Mouse (Mus musculus): ENCODE measurements around the gene Gm4981. TPM values are rescaled to one million over a fixed set of nuclear protein-coding genes. Genes with fewer than 3 reads are reported as not detected.
"Not testable (repeated sequence)": the region's sequence is repeated elsewhere in the genome, so short reads cannot be mapped to it uniquely, and the experiment has no call there.

Gene Gm4981
- polyA plus RNA-seq, 1 experiment, result not detected

DNA sequence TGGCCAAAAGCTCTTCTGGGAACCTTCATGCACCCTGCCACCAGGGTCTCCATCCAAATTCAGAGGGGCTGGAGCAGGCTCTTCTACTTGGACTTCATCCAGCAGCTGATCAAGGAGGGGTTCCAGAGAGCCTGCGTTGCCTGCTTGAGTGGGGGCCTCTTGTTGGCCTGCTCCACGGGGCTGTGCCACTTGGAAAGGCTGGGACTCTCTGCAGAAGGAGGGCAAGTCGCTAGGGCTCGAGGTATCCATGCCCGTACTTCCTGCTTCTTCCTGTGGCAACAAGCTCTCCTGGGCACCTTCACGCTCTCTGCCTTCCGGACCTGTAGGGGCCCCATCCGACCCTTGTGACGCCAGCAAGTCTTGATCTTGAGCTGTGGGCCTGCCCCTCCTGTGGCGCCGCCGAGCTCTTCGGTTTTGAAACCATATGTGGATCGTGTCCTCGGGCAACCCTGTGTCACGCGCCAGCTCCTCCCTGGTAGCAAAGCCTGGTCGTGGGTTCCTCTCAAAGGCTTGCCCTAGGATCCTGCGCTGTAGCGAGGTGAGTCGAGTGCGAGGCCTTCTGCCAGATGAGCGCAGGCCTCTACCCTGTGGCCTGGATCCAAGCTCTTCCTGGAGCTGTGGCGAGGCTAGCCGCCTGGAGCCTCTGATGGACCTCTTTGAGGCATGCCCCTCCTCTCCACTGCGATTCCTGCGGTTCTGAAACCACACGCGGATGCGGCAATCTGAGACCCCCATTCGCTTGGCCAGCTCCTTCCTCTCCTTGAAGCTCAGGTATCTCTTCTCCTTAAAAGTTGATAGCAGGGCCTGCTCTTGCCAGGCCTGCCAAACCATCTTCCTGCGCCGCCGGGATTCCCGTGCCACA, 4.5 kb downstream of the Gm4981 start:
- TF ChIP-seq CTCF (IDR thresholded peaks at IDR 0.05; ENCODE audit: insufficient read depth, low read depth, low read length) (peak; percentile 40; the same call in 1 of the 2 replicates), POLR2A (IDR thresholded peaks at IDR 0.05; ENCODE audit: insufficient read depth, low read depth, low read length) (peak; percentile 26; the same call in 1 of the 2 replicates)
- H3K27ac ChIP-seq (ENCODE audit: insufficient read depth, low read depth, low read length); H3K4me1 ChIP-seq (ENCODE audit: control insufficient read depth, insufficient read depth, low read length); H3K4me3 ChIP-seq (ENCODE audit: insufficient read depth, low read depth, low read length): not testable (repeated sequence)
- WGBS, result 89% methylated on average over 35 of the region's 35 CpGs

DNA sequence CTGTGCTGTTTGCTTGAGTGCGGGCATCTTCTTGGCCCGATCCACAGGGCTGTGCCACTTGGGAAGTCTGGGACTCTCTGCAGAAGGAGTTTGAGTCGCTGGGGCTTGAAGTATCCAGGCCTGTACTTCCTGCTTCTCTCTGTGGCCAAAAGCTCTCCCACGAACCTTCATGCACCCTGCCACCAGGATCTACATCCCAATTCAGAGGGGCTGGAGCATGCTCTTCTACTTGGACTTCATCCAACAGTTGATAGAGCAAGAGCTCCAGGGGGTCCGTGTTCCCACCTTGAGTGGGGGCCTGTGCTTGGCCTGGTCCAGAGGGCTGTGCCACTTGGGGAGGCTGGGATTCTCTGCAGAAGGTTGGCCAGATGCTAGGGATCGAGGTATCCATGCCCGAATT, 5.4 kb downstream of the Gm4981 start:
- not testable (repeated sequence) for H3K27ac ChIP-seq (ENCODE audit: insufficient read depth, low read depth, low read length); H3K4me3 ChIP-seq (ENCODE audit: insufficient read depth, low read depth, low read length); H3K4me1 ChIP-seq (ENCODE audit: control insufficient read depth, insufficient read depth, low read length)
- WGBS, result 83% methylated on average over 5 of the region's 7 CpGs

DNA sequence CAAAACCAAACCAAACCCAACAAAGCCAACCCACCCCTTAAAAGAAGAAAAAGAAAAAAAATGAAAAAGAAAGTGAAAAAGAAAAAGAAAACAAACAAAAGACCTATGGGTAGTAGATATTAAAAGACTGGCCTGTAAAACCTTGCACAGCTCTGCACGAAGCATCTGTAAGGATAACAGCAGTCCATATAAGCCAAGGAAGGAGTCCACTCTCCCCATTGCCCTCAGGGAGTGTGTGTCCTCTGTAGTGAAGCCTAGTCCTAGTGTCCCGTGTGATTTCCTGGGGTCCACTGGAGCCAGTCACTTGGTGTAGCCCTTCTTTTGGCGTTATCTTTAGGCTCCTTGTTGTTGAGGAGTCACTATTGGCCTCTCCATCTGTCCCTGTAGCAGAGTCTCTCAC, 6.5 kb downstream of the Gm4981 start:
- H3K4me1 ChIP-seq (ENCODE audit: control insufficient read depth, insufficient read depth, low read length); H3K27ac ChIP-seq (ENCODE audit: insufficient read depth, low read depth, low read length); H3K4me3 ChIP-seq (ENCODE audit: insufficient read depth, low read depth, low read length): not testable (repeated sequence)
- WGBS, result 62% methylated on average over 3 of the region's 3 CpGs

DNA sequence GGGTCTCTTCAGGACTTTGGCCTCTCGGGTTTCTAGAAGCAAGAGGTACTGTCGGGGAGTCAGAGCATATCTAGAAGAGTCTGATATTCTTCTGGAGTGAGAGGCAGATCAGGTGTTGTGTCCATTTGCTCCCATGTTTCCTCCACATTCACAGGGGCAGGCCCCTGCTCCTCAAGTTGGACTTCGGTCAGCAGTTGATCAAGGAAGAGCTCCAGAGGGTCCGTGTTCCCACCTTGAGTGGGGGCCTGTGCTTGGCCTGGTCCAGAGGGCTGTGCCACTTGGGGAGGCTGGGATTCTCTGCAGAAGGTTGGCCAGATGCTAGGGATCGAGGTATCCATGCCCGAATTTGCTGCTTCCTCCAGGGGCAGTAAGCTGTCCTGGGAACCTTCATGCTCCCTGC, 8.7 kb downstream of the Gm4981 start:
- H3K4me1 ChIP-seq (ENCODE audit: control insufficient read depth, insufficient read depth, low read length); H3K4me3 ChIP-seq (ENCODE audit: insufficient read depth, low read depth, low read length); H3K27ac ChIP-seq (ENCODE audit: insufficient read depth, low read depth, low read length): not testable (repeated sequence)
- WGBS, result 86% methylated on average over 2 of the region's 6 CpGs

DNA sequence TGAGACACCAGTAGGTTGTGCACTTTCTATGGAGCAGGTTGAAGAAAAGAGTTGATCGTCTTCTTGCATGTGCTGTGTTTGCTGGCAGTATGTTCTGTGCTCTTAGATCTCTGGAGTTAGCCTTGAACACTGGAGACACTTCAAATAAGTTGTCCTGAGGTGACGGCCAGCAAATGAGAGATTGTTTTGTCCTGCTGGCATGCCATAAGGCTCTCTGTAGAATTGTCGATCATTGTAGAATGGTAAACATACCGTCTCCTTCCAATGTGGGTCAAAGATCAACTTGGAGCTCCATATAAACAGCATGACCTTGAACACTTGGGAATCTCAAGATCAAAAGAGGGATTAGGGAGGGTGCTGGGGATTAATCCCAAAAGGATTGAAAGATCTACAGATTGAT, 10.1 kb downstream of the Gm4981 start:
- H3K4me1 ChIP-seq (ENCODE audit: control insufficient read depth, insufficient read depth, low read length); H3K27ac ChIP-seq (ENCODE audit: insufficient read depth, low read depth, low read length); H3K4me3 ChIP-seq (ENCODE audit: insufficient read depth, low read depth, low read length): not testable (repeated sequence)
- 80% methylated on average over 4 of the region's 4 CpGs for WGBS

DNA sequence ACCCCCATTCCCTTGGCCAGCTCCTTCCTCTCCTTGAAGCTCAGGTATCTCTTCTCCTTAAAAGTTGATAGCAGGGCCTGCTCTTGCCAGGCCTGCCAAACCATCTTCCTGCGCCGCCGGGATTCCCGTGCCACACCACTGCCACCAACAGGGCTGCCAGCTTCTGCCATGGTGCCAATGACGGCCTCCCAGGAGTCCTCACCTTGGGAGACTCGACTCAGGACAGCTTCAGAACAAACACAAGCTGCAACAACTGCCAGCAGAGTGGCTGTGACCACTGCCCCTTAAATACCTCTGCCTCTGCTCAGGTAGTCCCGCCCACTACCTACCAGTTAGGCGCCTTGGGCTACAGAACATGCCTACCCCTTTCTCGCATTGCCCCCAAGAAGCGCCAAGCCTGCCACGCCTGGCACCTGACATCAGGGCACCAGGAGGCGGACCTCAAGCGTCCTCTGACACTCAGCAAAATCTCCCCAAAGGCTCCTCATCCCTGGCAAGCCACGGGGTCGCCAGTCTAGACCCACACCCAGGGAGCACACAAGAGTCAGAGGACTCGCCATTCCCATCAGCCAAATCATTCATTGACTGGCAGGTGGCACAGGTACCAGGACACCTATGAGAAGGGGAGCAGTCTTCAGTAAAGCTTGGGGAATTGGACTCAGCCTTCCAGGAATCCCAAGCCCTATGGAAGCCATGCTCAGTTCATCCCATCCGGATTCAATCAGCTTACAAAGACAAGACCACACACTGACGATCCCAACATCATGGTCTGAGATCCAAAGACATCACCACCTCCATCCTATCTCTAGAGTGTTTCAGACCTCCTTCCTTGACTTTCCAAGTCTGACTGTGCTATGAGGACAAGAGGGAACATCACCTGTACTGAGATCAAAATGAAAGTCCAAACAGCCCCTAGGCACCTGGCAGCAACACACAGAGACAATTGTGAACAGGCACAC, 11.4 kb downstream of the Gm4981 start, which contains the start of gene AW822073:
TSS of gene AW822073 (minus strand) at position 104 of the 959 bp plus-strand sequence.
- H3K27ac ChIP-seq (ENCODE audit: insufficient read depth, low read depth, low read length); H3K4me3 ChIP-seq (ENCODE audit: insufficient read depth, low read depth, low read length); H3K4me1 ChIP-seq (ENCODE audit: control insufficient read depth, insufficient read depth, low read length): not testable (repeated sequence)
- WGBS, result 87% methylated on average over 18 of the region's 18 CpGs

DNA sequence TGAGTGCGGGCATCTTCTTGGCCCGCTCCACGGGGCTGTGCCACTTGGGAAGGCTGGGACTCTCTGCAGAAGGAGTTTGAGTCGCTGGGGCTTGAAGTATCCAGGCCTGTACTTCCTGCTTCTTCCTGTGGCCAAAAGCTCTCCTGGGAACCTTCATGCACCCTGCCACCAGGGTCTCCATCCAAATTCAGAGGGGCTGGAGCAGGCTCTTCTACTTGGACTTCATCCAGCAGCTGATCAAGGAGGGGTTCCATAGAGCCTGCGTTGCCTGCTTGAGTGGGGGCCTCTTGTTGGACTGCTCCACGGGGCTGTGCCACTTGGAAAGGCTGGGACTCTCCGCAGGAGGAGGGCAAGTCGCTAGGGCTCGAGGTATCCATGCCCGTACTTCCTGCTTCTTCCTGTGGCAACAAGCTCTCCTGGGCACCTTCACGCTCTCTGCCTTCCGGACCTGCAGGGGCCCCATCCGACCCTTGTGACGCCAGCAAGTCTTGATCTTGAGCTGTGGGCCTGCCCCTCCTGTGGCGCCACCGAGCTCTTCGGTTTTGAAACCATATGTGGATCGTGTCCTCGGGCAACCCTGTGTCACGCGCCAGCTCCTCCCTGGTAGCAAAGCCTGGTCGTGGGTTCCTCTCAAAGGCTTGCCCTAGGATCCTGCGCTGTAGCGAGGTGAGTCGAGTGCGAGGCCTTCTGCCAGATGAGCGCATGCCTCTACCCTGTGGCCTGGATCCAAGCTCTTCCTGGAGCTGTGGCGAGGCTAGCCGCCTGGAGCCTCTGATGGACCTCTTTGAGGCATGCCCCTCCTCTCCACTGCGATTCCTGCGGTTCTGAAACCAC, 12.3 kb downstream of the Gm4981 start:
- not testable (repeated sequence) for H3K4me3 ChIP-seq (ENCODE audit: insufficient read depth, low read depth, low read length); H3K4me1 ChIP-seq (ENCODE audit: control insufficient read depth, insufficient read depth, low read length); H3K27ac ChIP-seq (ENCODE audit: insufficient read depth, low read depth, low read length)
- 87% methylated on average over 31 of the region's 31 CpGs for WGBS

DNA sequence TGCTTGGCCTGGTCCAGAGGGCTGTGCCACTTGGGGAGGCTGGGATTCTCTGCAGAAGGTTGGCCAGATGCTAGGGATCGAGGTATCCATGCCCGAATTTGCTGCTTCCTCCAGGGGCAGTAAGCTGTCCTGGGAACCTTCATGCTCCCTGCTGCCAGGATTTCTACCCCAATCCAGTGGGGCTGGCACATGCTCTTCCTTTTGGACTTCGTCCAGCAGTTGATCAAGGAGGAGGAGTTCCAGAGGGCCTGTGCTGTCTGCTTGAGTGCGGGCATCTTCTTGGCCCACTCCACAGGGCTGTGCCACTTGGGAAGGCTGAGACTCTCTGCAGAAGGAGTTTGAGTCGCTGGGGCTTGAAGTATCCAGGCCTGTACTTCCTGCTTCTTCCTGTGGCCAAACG, 13.3 kb downstream of the Gm4981 start:
- H3K4me1 ChIP-seq (ENCODE audit: control insufficient read depth, insufficient read depth, low read length); H3K4me3 ChIP-seq (ENCODE audit: insufficient read depth, low read depth, low read length); H3K27ac ChIP-seq (ENCODE audit: insufficient read depth, low read depth, low read length): not testable (repeated sequence)
- 79% methylated on average over 4 of the region's 6 CpGs for WGBS

DNA sequence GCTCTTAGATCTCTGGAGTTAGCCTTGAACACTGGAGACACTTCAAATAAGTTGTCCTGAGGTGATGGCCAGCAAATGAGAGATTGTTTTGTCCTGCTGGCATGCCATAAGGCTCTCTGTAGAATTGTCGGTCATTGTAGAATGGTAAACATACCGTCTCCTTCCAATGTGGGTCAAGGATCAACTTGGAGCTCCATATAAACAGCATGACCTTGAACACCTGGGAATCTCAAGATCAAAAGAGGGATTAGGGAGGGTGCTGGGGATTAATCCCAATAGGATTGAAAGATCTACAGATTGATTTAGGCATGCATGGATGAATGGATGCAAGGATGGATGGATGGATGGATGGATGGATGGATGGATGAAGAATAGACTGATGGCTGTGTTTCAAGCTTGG, 14.9 kb downstream of the Gm4981 start:
- not testable (repeated sequence) for H3K27ac ChIP-seq (ENCODE audit: insufficient read depth, low read depth, low read length); H3K4me1 ChIP-seq (ENCODE audit: control insufficient read depth, insufficient read depth, low read length); H3K4me3 ChIP-seq (ENCODE audit: insufficient read depth, low read depth, low read length)
- WGBS, result 96% methylated on average over 2 of the region's 2 CpGs

Data from olfactory bulb, adult 2 months (tissue).